Mouse (Mus musculus) T-helper 1 cell (primary cell): ENCODE measurements at regions not wholly inside any gene's neighbourhood (a gene's known extent, or its start where the extent isn't known, plus 50 kb on each side); places are given as distances from the start of the nearest gene placed in this dataset.
"Not testable (repeated sequence)": the region's sequence is repeated elsewhere in the genome, so short reads cannot be mapped to it uniquely, and the experiment has no call there.

Experiments
- in situ Hi-C: fragments of 300-600 bp; cut with MboI, MseI; formaldehyde crosslinking; loops from one replicate; pipeline ENCODE4 v1.15.1; 2025; ENCODE audit warnings: high pct_unique_total_duplicates

DNA sequence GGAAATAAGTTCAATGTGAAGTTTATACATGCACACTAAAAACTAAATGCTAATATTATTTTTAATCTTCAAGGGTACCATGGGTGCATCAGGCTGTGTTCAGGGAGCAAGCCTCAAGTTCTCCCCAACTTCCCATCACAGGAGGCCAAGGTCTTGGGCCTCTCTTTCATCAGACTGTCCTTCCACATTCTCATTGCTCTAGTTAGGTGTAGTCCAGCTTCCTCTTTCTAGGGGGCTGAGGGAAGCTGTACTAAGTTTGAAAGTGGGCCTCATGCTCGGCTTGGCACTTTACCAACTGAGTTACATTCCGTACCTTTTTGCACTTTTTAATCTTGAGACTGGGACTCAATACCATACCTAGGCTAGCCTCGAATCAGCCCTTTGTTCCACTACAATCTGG lies 173.3 kb downstream of the Dhx15 start:
- in situ Hi-C loops = no loop called here

DNA sequence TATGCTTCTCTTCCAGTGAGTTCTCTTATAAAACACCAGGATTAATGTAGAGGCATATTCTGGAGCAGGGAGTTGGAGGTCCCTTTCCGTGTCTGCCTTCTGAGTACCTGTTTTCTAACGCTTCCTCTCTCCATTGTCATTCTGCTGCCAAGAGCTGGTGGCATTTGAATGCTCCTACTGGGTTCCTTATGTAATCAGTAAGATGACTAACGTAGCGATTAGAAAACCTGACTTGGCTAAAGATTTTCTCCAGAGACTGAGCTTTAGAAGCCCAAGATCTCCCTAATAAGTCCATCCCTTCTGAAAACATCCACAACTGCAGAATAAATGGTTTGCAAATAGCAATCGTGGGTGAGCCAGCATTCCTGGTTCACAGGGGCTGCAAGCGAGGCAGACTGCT lies 174.5 kb downstream of the Dhx15 start:
- in situ Hi-C loops = no loop called here

DNA sequence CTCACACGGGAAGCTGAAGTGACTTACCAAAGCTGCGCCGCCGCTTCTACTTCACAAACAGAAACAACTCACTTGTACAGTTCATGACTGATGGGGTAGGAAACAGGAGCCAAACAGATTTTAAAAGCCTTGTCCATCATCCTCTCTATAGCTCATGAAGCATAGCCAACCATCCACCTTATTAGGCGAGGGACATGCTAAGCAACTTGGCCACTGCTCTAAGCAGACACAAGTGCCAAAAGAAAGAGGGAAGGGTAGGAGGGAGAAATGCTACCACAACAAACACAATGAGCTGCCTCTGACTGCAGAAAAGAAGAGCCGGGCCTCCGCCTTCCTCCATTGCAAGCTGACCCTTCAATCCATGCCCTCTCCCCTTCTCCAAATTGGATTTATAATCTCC lies 179.9 kb downstream of the Dhx15 start:
- in situ Hi-C loops = no loop called here

DNA sequence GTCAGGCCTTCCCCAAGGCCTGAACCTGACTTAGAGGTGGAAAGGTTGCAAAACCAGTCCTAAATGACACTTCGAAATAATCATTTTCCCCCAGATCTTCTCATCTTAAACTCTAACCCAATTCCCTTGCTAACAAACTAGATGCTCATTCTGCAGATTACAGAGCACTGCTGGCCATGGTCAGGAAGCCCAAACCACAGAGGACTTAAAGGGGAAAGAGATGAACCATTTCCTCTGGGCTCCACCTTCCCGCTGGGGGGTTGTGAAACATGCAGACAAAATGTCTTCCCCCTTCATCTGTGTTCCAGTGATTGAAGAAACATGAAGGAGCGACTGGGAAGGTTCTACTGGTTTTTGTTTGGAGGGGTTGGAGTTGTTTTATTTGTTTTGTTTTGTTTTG lies 181.4 kb downstream of the Dhx15 start:
- in situ Hi-C loops = no loop called here

DNA sequence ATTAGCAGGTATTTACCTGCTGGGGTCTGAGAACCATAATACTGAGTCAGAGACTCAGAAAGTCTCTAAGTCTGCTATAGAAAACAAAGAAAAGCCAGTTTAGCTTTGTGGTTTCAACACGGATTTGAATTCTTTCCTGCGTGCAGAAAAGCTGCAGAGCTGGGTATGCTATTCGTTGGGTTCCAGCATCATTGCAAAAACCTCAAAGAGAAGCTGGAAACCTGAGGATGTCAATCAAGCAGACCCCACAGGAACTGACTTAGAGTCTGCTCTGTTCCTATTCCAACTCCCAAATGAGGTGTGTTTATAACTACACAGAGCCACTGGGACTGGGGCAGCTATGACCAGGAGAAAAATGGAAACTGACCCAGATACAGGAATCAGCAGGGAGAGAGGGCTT lies 183.5 kb downstream of the Dhx15 start:
- in situ Hi-C loops = no loop called here

DNA sequence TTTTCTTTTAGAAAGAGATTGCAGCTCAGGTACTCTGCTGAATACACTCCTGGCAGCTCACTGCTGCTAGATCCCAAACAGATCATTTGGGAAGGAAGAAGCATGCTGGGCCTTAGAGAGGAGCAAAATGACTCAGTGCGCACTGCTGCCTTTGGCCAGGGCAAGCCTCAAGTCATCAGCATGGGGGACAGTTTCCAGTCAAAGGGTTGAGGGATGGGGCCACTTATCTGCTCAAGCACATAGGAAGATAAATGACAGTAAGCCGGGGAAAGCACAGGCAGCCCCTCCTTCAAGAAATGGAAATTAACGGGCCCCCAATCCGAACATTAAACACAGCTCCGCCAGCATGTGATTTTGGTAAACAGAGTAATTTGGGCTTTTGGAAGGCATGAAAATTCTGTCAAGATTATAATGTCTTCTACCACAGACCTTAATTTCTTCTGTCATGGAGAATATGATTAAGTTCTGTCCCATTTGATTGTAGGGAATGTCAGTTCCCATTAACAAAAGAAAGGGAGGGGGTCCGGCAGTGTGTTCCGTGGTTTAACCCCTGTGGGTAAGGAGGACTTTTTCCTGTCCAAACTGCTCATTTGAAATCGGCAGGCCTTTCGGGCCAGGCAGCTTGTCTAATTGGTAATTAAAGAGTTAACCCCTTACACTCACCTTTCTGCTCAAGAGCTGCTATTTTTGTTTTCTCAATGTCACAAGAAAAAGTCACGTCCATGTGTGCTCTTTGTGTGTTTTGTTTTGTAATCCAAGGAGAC lies 199.3 kb downstream of the Dhx15 start:
- in situ Hi-C loops = no loop called here

DNA sequence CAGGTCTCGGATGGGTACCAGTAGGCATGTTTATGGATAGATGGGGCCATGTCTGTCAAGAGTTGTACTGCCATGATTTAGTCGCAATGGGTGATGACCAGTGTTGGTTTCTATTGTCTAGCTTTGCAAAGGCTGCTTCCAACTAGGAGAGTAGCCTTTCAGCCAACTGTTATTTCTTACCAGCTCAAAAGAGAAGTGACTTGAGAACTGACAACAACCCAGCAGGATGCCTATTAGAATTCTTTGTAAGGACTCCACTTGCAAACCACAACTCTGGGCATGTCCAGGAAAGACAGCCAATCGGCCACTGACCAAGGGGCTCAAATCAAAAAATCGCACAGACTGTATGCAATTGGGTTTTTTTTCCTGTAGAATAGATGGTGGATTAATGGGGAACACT lies 200.9 kb downstream of the Dhx15 start:
- in situ Hi-C loops = no loop called here

DNA sequence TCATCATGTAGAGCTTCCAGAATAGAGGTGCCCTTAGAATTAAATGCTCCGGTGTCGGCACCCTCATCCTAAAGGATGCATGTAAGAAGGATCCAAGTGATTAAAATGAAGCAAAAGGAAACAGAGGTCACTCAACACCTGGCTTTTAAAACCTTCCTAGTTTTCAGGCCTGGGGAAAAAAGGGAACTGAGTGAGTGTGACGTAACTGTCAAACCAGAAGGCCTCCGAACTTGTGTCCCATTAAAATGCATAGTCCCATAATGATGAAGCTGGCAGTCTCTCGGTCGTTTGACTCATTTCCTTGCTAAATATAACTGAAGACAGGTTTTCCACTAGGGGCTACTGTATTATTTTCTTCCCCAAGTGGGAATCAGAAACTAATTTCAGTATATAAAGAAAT lies 201.4 kb downstream of the Dhx15 start:
- in situ Hi-C loops = no loop called here

DNA sequence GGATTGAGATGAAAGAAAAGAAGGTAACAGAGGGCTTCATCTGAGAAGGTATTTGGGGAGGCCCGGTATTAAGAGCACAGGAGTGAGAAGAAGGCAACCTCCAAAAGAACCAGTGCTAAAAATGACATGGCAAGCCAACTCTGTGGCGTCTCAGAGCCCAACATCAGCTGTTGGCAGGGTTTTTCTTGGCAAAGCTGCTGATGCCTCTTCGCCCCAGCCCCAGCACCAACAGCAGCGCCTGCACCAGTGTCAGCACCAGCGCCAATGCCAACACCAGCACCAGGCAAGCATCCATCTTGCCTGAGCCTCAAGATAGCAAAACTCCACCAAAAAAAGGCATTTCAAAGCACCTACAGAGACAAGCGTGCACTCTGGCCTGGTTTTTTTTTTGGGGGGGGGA lies 205.3 kb downstream of the Dhx15 start:
- in situ Hi-C loops = no loop called here

DNA sequence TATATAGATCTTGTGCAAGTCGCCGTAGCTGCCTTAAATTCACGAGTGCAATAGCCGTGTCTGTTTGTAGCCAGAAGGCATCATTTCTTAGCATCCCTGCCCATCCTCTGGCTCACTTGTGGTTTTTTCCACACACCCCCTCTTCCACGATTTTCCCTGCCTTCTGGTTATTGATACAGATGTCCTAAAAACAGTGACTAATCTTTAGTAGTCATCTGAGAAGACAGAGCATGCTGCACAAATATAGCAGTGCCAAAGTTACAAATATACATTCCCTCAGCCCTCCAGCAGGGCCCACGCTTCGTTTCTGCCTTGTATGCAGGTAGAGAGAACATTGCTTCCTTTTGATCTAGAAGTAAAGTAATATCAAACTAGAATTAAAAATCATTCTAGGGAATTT lies 207.5 kb downstream of the Dhx15 start:
- in situ Hi-C loops = no loop called here

DNA sequence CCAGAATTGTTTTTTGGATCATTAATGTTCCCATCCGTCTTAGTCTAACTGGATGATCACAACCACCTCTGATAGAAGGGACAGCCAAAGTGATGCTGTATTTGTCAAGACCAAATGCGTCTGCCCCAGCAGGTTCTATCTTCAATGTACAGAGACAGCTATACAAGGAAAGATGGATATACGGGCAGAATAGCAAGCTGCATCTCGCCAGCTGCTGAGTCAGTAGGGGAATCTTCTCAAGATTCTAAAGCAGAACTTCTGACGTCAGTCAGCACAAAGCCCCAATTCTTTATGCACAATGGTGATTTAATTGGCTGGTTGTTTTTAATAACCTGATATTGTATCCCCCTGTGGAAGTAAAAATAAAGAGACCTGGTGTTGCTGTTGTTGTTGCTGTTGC lies 209.4 kb downstream of the Dhx15 start:
- in situ Hi-C loops = no loop called here

DNA sequence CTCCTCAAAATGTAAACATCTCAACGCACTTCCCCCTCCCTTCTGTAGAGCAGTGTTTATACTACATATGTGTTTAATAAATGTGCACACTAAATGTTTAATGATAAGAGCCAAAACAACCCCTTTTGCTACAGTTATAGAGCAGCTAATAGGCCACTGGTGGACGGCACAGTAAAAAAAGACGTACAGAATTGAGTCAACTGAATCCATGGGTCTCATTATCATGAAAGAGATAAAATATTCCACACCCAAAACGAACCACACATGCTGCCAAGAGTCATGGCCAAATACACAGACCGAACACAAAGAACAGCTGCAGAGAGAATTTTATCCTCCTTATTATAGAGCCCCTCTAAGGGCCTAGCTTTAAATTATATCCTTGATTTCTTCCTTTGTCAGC lies 237.8 kb downstream of the Dhx15 start:
- in situ Hi-C loops = no loop called here

DNA sequence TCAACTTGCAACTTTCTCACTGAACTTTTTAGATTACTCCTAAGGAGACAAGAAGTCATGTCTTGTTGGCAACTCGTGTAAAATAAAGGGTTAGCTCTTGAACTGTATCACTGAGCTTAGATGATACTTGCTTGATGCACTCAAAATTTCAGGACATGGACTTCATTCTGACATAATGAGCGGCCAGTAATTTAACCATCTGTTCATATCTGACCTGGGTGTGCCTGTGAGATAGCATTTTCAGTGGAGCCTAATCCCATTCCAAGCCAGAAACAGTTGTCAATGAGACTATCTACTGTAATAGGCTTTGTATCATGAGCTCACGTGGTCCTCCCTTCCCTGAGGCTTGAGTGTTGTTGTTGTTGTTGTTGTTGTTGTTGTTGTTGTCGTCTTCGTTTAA lies 240.3 kb downstream of the Dhx15 start:
- in situ Hi-C loops = no loop called here

DNA sequence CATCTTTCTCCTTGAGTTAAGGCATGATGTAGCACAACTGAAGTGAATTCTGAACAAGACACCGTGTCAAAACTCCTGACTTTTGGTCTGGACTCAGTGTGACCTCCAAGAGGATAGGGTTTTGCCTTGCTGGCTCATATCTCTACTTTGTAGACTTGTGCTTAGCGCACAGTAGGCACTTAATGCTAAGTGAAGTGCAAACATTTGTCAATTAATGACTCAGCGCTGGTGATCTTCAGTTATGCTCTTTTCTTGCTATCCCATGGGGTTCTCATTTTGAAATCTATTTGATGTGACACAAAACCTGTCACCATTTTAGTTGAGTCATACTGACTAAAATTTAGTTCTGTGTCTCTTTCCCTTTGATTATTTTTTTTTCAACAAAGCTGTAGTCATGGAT lies 244.3 kb downstream of the Dhx15 start:
- in situ Hi-C loops = no loop called here

DNA sequence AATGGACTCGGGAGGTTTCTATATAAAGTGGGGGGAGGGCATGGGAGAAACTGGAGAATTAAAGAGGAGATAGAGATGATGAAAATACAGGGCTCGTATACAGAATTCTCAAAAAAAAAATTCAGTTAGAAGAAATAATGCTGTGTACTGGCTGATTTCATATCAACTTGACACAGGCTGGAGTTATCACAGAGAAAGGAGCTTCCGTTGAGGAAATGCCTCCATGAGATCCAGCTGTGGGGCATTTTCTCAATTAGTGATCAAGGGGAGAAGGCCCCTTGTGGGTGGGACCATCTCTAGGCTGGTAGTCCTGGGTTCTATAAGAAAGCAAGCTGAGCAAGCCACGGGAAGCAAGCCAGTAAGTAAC lies 248.4 kb downstream of the Dhx15 start:
- in situ Hi-C loops = not testable (repeated sequence)

DNA sequence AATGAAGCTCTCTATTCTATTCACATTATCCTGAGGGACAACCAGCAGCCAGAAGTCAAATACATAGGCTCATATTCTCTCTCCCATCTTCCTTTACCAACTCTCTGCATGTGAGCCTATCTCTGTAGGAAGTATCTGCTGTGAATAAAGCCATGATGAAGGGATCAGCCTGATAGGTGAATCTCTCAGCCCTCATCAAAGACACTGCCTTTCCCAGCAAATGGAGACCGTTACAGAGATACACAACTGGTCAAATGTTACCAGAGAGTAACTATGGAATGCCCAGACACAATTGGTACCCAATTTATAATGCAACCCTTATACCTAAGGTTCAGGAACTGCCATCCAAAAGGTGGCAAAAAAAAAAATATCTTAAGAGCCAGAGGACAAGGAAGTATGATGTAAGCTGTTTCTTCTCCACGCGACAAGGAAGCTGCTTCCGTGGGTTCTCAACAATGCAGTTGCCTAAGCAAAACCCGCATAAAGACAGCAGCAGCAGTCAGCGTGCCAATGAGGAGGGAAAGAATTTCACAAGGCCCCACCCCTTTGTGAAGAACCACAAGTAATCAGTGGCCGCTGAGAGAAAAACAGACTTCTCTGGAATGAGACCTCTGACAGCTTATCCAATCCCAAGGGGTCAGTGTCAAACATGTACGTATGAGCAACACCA lies 248.9 kb downstream of the Dhx15 start:
- in situ Hi-C loops = no loop called here

DNA sequence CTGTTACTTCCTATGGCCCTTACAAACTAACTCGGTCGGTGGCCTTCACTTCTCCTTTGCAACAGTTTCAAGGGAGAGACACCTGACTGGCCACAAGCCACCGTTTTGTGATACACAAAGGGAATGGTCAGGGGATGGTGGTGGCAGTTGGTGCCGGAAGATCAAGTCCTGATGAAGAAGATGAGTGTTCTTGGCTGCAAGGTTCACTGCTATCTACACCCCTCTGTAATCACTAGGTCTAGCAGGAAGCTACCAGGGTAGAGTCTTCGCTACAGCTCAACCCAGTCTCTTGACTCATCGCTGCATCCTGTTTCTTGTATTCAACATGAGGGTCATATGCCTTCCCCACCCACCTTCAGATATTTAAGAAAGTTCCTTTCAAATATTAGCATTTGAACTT lies 251.5 kb downstream of the Dhx15 start:
- in situ Hi-C loops = no loop called here

DNA sequence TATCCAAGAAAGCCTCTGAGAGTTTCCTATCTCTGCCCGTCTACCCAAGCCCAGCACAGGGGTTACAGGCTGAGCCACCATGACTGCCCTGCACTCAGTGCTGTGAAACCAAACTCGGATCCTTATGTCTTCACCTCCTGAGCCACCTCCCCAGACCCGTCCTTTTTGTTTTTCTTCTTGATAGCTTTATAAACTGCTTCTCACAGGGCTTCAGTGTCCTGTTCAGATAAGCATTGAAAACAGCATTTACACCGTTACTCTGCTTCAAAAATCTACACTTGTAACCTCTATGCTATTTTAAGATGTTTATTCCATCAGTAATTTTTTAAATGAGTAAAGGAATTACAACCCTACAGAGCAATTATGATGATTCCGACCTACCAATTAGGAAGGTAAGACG lies 253.0 kb downstream of the Dhx15 start:
- in situ Hi-C loops = no loop called here

DNA sequence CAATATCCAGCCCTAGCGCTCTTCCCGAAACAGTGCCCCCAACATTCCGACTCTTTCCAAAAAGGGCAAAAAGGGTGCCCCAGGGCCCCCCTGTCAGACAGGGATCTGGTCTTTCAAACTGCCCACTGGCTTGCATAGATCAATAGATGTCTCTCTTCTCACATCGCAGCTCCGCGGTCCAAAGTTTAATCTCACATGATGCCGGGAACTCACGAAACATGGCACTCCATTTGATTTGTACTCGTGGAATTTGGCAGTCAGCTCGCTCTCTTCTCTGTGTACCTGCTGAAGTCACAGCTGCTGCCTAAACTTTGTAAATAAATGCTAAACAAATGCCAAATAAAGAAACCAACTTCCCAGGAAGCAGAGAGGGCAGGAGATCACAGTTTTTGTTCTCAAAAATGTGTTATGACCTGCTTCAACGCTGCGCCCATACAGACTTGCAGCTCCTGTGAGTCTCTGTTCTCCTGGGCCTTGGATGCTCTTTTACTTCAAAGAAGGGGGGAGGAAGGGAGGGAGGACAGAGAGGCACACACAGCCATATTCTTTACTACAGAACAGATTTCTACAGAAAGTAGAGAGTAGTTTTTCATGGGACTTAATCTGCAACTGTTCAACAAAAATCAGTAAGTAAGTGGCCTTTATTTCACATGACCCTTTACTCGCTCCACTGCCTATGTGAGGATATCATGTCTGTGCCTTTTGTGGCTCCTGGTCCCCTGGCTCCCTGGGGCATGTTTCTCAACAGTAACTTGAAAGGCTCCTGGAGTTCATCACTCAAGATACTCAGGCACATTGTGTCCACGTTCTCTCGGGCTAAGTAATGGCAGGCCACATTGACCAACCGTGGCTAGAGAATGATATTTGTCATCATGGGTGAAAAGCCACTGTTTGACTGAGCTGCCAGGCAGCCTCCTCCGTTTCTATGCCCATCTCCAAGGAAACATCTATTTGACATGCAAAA lies 254.6 kb downstream of the Dhx15 start:
- in situ Hi-C loops = no loop called here

DNA sequence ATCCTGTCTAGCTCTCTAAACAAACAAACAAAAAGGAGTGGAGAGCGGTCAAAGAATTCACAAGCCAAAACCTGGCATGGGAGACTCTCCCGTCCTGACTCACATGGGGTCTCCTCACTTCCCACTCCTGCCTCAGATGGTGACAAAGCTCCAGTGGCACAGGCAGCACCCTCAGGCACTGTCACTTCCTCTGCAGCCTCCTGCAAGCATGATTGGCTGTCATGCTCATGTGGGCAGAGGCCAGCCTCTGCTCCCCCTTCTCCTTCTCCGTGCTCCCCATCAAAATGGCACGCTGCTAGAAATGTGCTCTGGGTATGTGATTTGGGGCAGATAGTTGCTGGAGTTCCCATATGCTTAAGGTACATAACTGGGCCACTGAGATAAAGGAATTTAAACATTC lies 255.4 kb downstream of the Dhx15 start:
- in situ Hi-C loops = no loop called here

DNA sequence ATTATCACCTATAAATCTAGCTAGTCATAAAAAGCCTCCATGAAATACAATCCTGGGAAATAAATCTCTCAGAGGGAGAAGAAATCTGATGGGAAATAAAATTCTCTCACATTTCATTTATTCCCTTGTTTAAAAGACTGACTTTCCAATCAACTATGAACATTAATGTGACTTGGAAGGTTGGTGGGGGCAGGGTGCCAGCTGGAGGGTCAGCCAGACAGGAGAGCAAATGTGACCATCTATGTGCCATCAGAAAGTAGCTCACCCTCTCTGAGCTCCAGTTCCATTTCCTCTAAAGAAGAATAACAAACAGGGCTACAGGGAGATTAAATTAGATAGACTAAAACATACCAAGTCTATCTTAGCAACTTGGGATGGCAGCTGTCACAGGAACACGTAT lies 257.0 kb downstream of the Dhx15 start:
- in situ Hi-C loops = no loop called here

DNA sequence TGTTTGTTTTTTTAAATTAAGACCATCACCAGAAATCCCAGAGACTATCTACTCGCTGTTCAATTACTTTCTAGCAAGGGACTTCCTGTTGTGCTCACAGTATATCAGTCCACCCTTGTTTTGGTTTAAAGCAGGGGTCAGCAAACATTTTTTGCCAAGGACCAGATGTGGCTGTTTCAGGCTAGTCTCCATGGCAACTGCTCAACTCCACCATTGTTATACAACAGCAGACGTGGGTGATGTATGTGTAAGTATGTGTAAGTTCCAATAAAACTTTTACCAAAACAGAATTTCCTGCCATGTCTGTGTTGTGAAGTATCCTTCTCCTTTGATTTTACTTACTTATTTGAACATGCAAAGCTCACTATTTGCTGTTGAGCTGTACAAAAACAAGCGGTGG lies 259.9 kb downstream of the Dhx15 start:
- in situ Hi-C loops = no loop called here

DNA sequence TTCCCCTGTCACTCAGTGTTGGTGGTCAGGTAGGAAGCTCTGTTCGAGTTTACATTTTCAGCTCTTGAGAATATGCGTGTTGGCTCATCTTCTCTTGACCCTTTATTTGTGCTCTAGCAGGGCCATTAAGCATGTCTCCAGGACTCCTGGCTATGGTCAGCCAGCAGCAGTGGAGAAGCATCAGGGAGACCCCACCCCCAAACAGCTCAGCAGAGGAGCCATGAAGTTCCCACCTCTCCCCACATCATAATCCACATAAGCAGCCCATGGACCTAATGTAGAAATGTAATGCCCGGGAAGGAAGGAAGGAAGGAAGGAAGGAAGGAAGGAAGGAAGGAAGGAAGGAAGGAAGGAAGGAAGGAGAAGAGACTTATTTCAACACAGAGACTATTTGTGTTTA lies 261.5 kb downstream of the Dhx15 start:
- in situ Hi-C loops = no loop called here
